Mouse (Mus musculus) ES-Bruce4 (cell line): Measurements from ENCODE around the gene Dact1. TPM values are rescaled to one million over a fixed set of nuclear protein-coding genes. Genes with fewer than 3 reads are reported as not detected.

ENCODE experiments used
- H3K27ac ChIP-seq: 2 replicates; pipeline ENCODE4 v1.5.1; 2012; ENCODE audit warnings: low read length, inconsistent platforms; ENCODE audit not compliant: insufficient read depth
- H3K27me3 ChIP-seq: 2 replicates; pipeline ENCODE4 v1.6.1; 2012; ENCODE audit warnings: mild to moderate bottlenecking, low read length, inconsistent platforms; ENCODE audit not compliant: control insufficient read depth, poor library complexity, insufficient read depth, severe bottlenecking
- H3K36me3 ChIP-seq: 2 replicates; pipeline ENCODE4 v1.6.1; 2012; ENCODE audit warnings: inconsistent platforms, mild to moderate bottlenecking, low read length, moderate library complexity; ENCODE audit not compliant: control insufficient read depth, poor library complexity, insufficient read depth, severe bottlenecking
- H3K4me1 ChIP-seq: one replicate; pipeline ENCODE4 v1.8.1; 2011; ENCODE audit warnings: low read length; ENCODE audit not compliant: control insufficient read depth, insufficient read depth
- H3K4me3 ChIP-seq: 2 replicates; pipeline ENCODE4 v1.5.1; 2011; ENCODE audit warnings: low read depth, mild to moderate bottlenecking, low read length
- H3K9ac ChIP-seq: 2 replicates; pipeline ENCODE4 v1.6.1; 2012; ENCODE audit warnings: low read depth, mild to moderate bottlenecking, inconsistent platforms; ENCODE audit not compliant: poor library complexity, severe bottlenecking
- H3K9me3 ChIP-seq: replicated peaks from 2 replicates; pipeline ENCODE4 v1.6.1; 2012; ENCODE audit warnings: mild to moderate bottlenecking, low read length, inconsistent platforms; ENCODE audit not compliant: control insufficient read depth, poor library complexity, insufficient read depth, severe bottlenecking
- CTCF ChIP-seq: IDR thresholded peaks from one replicate; pipeline ENCODE4 v1.8.1; 2011; ENCODE audit warnings: low read depth, low read length
- EP300 ChIP-seq: IDR thresholded peaks from 2 replicates; pipeline ENCODE4 v1.6.1; 2011; ENCODE audit warnings: low read depth, low read length; ENCODE audit not compliant: insufficient read depth
- POLR2A ChIP-seq: IDR thresholded peaks from one replicate; pipeline ENCODE4 v1.8.1; 2011; ENCODE audit warnings: low read length; ENCODE audit not compliant: insufficient read depth
- polyA plus RNA-seq: library from polyadenylated mRNA; stranded (reverse); fragments of >200 nt; gene quantifications from 2 replicates; pipeline ENCODE4 v1.2.4, GENCODE M21; 2011; ENCODE audit warnings: low read depth; ENCODE audit not compliant: missing spikeins, insufficient read depth, insufficient read length

Gene Dact1
- polyA plus RNA-seq, 1 experiment, result 6.4 TPM

GRCm38 (mm10) chr12:71362425-71362824, 52.7 kb downstream of the Dact1 start:
- Histone ChIP-seq H3K36me3 (no peaks in the 10 kb centered on the region), H3K27ac (no peak overlapping the region), H3K9me3 (no peaks in the 10 kb centered on the region), H3K9ac (no peak overlapping the region), H3K4me1 (no peaks in the 10 kb centered on the region), H3K4me3 (no peak overlapping the region), H3K27me3 (no peaks in the 10 kb centered on the region)
- TF ChIP-seq POLR2A (no peak), EP300 (no peak), CTCF (no peak)

GRCm38 (mm10) chr12:71364106-71364505, 54.4 kb downstream of the Dact1 start:
- Histone ChIP-seq H3K9ac (no peak overlapping the region), H3K27ac (no peak overlapping the region), H3K9me3 (no peaks in the 10 kb centered on the region), H3K4me3 (no peak overlapping the region), H3K36me3 (no peaks in the 10 kb centered on the region), H3K4me1 (no peaks in the 10 kb centered on the region), H3K27me3 (no peaks in the 10 kb centered on the region)
- TF ChIP-seq POLR2A (no peak), CTCF (no peak), EP300 (no peak)

GRCm38 (mm10) chr12:71364531-71364930, 54.8 kb downstream of the Dact1 start:
- no peaks in the 10 kb centered on the region for H3K27me3 ChIP-seq
- no peak overlapping the region for H3K9ac ChIP-seq
- no peaks in the 10 kb centered on the region for H3K36me3 ChIP-seq
- H3K4me3 ChIP-seq, result no peak overlapping the region
- H3K9me3 ChIP-seq, result no peaks in the 10 kb centered on the region
- TF ChIP-seq POLR2A, result no peak
- no peak for TF ChIP-seq EP300
- TF ChIP-seq CTCF, result no peak
- no peaks in the 10 kb centered on the region for H3K4me1 ChIP-seq
- no peak overlapping the region for H3K27ac ChIP-seq

GRCm38 (mm10) chr12:71365208-71365607, 55.5 kb downstream of the Dact1 start:
- Histone ChIP-seq H3K4me3 (no peak overlapping the region), H3K36me3 (no peaks in the 10 kb centered on the region), H3K27ac (no peak overlapping the region), H3K9ac (no peak overlapping the region), H3K9me3 (no peaks in the 10 kb centered on the region), H3K4me1 (no peaks in the 10 kb centered on the region), H3K27me3 (no peaks in the 10 kb centered on the region)
- TF ChIP-seq EP300 (no peak), POLR2A (no peak), CTCF (no peak)

- Histone ChIP-seq H3K27me3 (no peaks in the 10 kb centered on the region), H3K36me3 (no peaks in the 10 kb centered on the region), H3K4me1 (no peaks in the 10 kb centered on the region), H3K9me3 (no peaks in the 10 kb centered on the region), H3K27ac (no peak overlapping the region), H3K9ac (no peak overlapping the region), H3K4me3 (no peak overlapping the region)
- TF ChIP-seq CTCF, result no peak
- TF ChIP-seq POLR2A, result no peak
- no peak for TF ChIP-seq EP300
These were observed 56.5 kb downstream of the Dact1 start for GRCm38 (mm10) chr12:71366175-71366574.

- Histone ChIP-seq H3K4me1 (no peaks in the 10 kb centered on the region), H3K9me3 (no peaks in the 10 kb centered on the region), H3K9ac (no peak overlapping the region), H3K27me3 (no peaks in the 10 kb centered on the region), H3K27ac (no peak overlapping the region), H3K36me3 (no peaks in the 10 kb centered on the region), H3K4me3 (no peak overlapping the region)
- no peak for TF ChIP-seq CTCF
- no peak for TF ChIP-seq POLR2A
- TF ChIP-seq EP300, result no peak
These were observed 58.9 kb downstream of the Dact1 start for GRCm38 (mm10) chr12:71368631-71369030.

Other genes starting within 250 kb of the Dact1 start
- 2.5 TPM in 1 of 2 replicates, not detected in the other for gene Tomm20l, start 198.5 kb upstream of the Dact1 start, polyA plus RNA-seq
- gene Timm9, start 173.2 kb upstream of the Dact1 start, polyA plus RNA-seq, result 60.7 and 69.3 TPM in 2 replicates
- 34.4 and 36.2 TPM in 2 replicates for gene 2700049A03Rik, start 173.0 kb upstream of the Dact1 start, polyA plus RNA-seq